Mouse (Mus musculus) hematopoietic stem cell, adult 5-6 weeks (primary cell): ENCODE measurements around the gene Gm2115. TPM values are rescaled to one million over a fixed set of nuclear protein-coding genes. Genes with fewer than 3 reads are reported as not detected.

ENCODE experiments used
- ATAC-seq, 2 experiments: fragments of 125-278 bp in 1 of 2; replicated peaks in 1 of 2; 2 replicates each; pipeline ENCODE4 v1.8.0; 2016 to 2017; ENCODE audit warnings: inconsistent platforms in 2 of 2, mild to moderate bottlenecking in 2 of 2, moderate number of reproducible peaks in 2 of 2, low read depth in 1 of 2, moderate TSS enrichment in 1 of 2; ENCODE audit not compliant: low FRiP score in 2 of 2, poor library complexity in 2 of 2, severe bottlenecking in 2 of 2, insufficient read depth in 1 of 2, low TSS enrichment in 1 of 2
- total RNA-seq: library from RNA; stranded (forward); fragments of 172-1452, 232-1000 nt; gene quantifications from 2 replicates; pipeline ENCODE4 v1.2.3, GENCODE M21; 2017

Gene Gm2115
- total RNA-seq, 1 experiment from 2014 or later = not detected

DNA sequence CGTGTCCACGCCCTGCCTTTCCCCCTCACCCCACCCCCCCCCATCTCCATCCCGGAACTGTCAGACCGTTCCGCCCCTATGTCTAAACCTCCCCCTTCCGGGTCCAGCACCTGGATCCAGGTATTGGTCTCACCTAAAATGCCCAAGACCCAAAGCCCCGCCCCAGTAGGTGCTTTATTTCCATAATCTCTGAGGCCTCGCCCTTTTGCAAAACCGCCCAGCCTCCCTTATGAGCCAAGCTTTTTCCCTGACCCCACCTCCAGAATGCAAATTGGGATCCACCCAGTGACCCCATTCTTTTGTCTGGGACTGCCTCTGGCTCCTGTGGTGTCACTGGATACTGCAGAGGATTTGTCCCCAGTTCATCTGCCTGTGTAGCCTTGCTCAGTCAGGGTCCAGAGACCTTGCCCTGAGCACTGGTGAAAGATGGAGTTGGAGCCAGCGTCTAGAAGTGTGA is 77.6 kb downstream of the Gm2115 start, which contains the start of gene Fah:
Gene Fah, minus strand, starts transcription at position 430 of the 457 bp plus-strand sequence.
- ATAC-seq = peak; percentile 12 to 24; a peak in 2 of 4 replicates

DNA sequence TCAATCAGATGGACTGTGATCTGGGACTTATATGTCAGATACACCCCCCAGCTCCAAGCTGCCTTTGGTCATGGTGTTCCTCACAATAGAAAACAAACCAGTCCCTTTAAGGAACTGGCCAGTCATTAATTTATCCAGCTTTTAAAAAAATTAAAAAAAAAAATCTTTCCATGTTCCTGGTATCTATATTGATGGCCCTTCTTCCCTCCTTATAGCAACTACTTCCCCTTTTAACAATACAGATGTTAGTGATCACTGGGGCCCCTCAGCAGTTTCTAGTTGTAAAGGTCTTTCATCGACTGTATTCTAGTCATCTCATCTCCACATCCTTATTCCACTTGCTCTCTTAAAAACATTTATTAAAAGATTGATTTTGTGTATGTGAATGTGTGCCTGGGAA is 82.9 kb downstream of the Gm2115 start:
- ATAC-seq = no peak

DNA sequence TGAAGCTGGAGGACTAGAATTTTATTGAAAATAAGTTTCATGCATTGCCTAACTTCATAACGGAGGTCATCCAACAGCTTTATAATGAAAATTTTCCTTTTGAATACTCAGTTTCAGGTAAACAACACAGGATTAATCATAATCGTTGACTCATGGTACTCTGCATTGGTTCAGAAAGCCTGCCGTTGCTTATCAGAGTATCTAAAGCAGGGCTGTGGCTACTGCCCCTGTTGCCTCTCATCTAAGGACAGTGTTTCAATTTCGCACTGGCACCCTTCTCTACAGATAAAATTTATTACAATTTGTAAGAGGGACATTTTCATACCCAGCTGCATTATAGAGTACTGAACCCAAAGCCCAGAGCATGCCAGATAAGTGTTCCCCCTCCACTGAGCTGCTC is 83.7 kb downstream of the Gm2115 start:
- ATAC-seq = peak; percentile 29 to 37; a peak in 1 of 4 replicates

DNA sequence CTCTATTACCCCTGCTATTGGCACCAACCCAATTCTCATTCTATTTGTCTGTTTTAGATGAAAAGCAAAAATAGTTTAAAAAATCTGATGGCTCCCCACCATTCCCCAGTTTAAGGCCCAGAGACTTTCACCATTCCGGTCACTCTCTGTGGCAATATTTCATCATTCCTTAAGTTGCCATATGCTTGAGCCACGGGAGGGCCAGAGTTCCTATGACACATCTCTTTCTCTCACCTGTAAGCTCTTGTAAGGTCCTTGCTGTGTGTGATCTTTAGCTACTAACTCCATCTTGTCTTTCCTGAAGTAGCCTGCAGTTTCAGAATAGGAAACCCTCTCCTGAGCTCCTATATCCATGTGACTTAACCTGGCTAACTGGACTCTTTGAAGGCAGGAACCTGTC is 90.2 kb downstream of the Gm2115 start:
- ATAC-seq = no peak

DNA sequence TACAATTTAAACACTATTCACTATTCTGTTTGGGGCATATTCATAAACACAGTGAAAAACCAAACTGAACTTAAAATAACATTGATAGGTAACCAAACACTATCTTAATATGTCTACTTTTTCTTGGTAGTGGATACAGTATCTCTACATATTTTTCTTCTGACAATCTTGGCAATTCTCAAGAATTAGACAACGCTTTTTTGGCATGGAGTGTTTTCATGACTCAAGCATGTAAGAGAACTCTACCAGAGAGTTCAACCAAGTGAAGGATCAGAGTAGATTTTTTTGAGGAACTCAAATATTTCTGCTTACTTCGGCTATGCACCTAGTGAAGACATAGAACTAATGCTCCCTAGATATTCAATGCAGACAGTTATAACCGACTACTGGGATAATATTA is 92.2 kb downstream of the Gm2115 start:
- ATAC-seq = no peak

DNA sequence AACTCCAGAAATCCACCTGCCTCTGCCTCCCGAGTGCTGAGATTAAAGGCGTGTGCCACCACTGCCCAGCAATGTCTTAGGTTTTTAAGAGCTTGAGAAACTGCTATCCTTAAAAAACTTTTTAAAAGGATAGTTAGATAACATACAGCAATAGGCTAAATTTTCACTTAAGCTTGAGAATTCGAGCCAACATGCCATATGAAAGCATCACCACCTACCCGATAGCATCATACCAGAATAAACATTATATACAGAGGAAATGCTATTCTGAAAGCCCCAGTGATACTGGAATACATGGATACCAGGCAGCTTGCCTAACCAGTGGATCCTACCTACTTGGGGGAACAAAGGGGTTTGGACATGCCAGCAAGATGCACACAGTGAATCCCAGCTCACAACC is 95.0 kb downstream of the Gm2115 start:
- no peak for ATAC-seq

DNA sequence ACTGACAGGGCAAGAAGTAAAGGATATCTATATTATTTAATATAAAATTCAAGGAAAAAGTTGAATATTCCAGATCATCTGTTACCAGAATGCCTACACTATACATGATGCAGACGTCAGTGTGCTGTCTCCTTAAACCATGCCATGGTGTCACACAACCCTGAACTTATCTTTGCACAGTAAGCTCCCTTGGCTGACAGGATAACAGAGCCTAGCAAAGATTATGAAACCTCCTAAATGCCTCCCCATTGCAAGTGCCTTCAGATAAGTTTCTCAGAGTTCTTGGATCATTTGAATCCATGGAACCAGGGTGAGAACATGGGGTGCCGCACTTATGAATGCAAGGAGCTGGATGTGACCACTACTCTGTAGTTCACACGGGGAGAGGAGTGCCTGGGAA is 103.1 kb downstream of the Gm2115 start:
- ATAC-seq = no peak

Other genes with a start within 250 kb of the Gm2115 start
- not detected in 2 replicates for gene Arnt2, start 118.8 kb upstream of the Gm2115 start, total RNA-seq
- gene Fah, start 77.8 kb downstream of the Gm2115 start, total RNA-seq = 7.0 and 9.8 TPM in 2 replicates
- gene Zfand6, start 161.0 kb downstream of the Gm2115 start, total RNA-seq = 151 and 163 TPM in 2 replicates